Mouse (Mus musculus) limb, embryonic 15.5 days (tissue): ENCODE measurements around the gene Grin2d. TPM values are rescaled to one million over a fixed set of nuclear protein-coding genes. Genes with fewer than 3 reads are reported as not detected.
"Not testable (repeated sequence)": the region's sequence is repeated elsewhere in the genome, so short reads cannot be mapped to it uniquely, and the experiment has no call there.

Experiments used
- ATAC-seq: fragments of 200-750 bp; cut with Nextera tagmentation; 2 replicates; pipeline ENCODE4 v1.8.0; 2017; ENCODE audit warnings: low read depth, moderate TSS enrichment; ENCODE audit not compliant: insufficient number of reproducible peaks, low FRiP score, low TSS enrichment
- H3K27ac ChIP-seq: fragments of 300-500 bp; sonication (generic); 2 replicates; pipeline ENCODE4 v1.5.1; 2015; ENCODE audit warnings: moderate library complexity, mild to moderate bottlenecking, inconsistent platforms
- H3K27me3 ChIP-seq: fragments of 300-500 bp; sonication (generic); 2 replicates; pipeline ENCODE4 v1.6.1; 2015; ENCODE audit warnings: inconsistent platforms
- H3K36me3 ChIP-seq: fragments of 300-500 bp; sonication (generic); 2 replicates; pipeline ENCODE4 v1.6.1; 2015; ENCODE audit warnings: inconsistent platforms
- H3K4me1 ChIP-seq: fragments of 300-500 bp; sonication (generic); 2 replicates; pipeline ENCODE4 v1.6.1; 2015; ENCODE audit warnings: inconsistent platforms
- H3K4me2 ChIP-seq: fragments of 300-500 bp; sonication (generic); 2 replicates; pipeline ENCODE4 v1.6.1; 2015; ENCODE audit warnings: mild to moderate bottlenecking, inconsistent platforms
- H3K4me3 ChIP-seq: fragments of 300-500 bp; sonication (generic); 2 replicates; pipeline ENCODE4 v1.5.1; 2015; ENCODE audit warnings: mild to moderate bottlenecking, inconsistent platforms
- H3K9ac ChIP-seq: fragments of 300-500 bp; sonication (generic); 2 replicates; pipeline ENCODE4 v1.6.1; 2015; ENCODE audit warnings: inconsistent platforms
- H3K9me3 ChIP-seq: fragments of 300-500 bp; sonication (generic); 2 replicates; pipeline ENCODE4 v1.6.1; 2016; ENCODE audit warnings: inconsistent platforms
- WGBS: fragments of 180-500 bp; shearing (Covaris S2); methylation state at CpG from one replicate; pipeline ENCODE4 v1.1.7; 2015; 5-methylcytosine and 5-hydroxymethylcytosine counted together
- polyA plus RNA-seq: library from polyadenylated mRNA; unstranded; fragments of >200 nt; fragmentation: Nextera tagmentation; extraction: Ambion mirVana; gene quantifications from 2 replicates; pipeline ENCODE4 v1.2.1, GENCODE M21; 2015

The Grin2d gene
- polyA plus RNA-seq, result 0.48 and 0.68 TPM in 2 replicates

DNA sequence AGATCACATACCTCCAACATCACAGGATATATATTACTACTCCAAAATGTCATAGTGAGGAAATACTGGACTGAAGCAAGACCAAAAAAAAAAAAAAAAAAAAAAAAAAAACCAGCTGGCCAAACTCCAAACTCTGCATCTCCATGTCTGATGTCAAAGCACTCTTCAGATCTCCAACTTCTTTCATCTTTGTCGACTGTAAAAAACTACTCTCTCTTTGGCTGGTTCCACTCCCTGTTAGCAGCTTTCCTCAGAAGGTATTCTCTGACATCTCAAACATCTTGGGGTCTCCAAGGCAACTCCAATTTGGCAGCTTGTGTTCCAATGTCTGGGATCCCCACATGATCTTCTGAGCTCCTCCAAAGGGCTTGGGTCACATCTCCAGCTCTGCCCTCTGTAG, at the start of gene Grin2d:
Grin2d (minus strand) TSS at position 101 of the 400 bp plus-strand sequence.
- H3K4me2 ChIP-seq, ATAC-seq, H3K4me3 ChIP-seq, H3K9me3 ChIP-seq, H3K27me3 ChIP-seq, H3K9ac ChIP-seq, H3K27ac ChIP-seq: not testable (repeated sequence)
- Histone ChIP-seq H3K4me1 (peaks cover 24% of the 10 kb centered on the region), H3K36me3 (peaks cover 89% of the 10 kb centered on the region)
- WGBS, result 94% methylated on average over 1 of the region's 1 CpGs

DNA sequence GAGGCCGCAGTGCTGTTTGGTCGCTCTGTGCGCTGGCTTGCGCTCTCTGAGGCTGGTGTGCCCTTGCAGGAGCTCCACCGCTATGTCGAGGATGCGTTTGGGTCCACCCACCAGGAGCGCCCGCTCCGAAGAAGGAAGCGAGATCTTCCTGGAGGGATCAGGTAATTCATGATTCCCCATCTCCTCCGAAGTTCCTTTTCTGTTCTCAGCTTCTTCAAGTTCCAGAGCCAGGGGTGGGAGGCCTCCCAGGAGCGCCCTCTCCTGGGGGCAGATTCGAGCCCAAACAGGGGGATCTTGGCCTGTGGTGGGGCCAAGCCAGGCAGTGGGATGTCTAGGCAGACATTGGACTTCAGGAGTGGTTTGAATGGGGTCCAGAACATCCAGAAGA, 46.2 kb upstream of the Grin2d start:
- H3K27ac ChIP-seq, result peak overlapping the region; percentile 95
- no peaks in the 10 kb centered on the region for H3K9me3 ChIP-seq
- H3K36me3 ChIP-seq, result 0 out of 2 replicates have a peak, but pooled peaks cover 3% of the 10 kb centered on the region
- ATAC-seq, result no peak
- WGBS, result 23% methylated on average over 14 of the region's 14 CpGs
- H3K4me1 ChIP-seq, result peaks cover 43% of the 10 kb centered on the region
- H3K4me3 ChIP-seq, result peak overlapping the region; percentile 43
- peak overlapping the region; percentile 67 for H3K4me2 ChIP-seq
- peaks cover 18% of the 10 kb centered on the region for H3K27me3 ChIP-seq
- no peak overlapping the region; the same call in 1 of the 2 replicates for H3K9ac ChIP-seq

- peak within 1 kb of the TSS; percentile 95 for H3K27ac ChIP-seq
- peak within 1 kb of the TSS; percentile 43 for H3K4me3 ChIP-seq
- peak; percentile 36 for ATAC-seq
- no peak within 1 kb of the TSS; the same call in 1 of the 2 replicates for H3K9ac ChIP-seq
- H3K9me3 ChIP-seq, result no peaks in the 10 kb centered on the region
- peak within 1 kb of the TSS; percentile 67 for H3K4me2 ChIP-seq
- H3K36me3 ChIP-seq, result peaks cover 8% of the 10 kb centered on the region; the same call in 1 of the 2 replicates
- peaks cover 47% of the 10 kb centered on the region for H3K4me1 ChIP-seq
- peaks cover 13% of the 10 kb centered on the region for H3K27me3 ChIP-seq
- WGBS, result 10% methylated on average over 24 of the region's 24 CpGs
Observed at GRCm38 (mm10) chr7:45923762-45924428, 45.7 kb upstream of the Grin2d start, which contains the start of gene Ccdc114. TSS of gene Ccdc114 (plus strand) at chr7:45924072.

DNA sequence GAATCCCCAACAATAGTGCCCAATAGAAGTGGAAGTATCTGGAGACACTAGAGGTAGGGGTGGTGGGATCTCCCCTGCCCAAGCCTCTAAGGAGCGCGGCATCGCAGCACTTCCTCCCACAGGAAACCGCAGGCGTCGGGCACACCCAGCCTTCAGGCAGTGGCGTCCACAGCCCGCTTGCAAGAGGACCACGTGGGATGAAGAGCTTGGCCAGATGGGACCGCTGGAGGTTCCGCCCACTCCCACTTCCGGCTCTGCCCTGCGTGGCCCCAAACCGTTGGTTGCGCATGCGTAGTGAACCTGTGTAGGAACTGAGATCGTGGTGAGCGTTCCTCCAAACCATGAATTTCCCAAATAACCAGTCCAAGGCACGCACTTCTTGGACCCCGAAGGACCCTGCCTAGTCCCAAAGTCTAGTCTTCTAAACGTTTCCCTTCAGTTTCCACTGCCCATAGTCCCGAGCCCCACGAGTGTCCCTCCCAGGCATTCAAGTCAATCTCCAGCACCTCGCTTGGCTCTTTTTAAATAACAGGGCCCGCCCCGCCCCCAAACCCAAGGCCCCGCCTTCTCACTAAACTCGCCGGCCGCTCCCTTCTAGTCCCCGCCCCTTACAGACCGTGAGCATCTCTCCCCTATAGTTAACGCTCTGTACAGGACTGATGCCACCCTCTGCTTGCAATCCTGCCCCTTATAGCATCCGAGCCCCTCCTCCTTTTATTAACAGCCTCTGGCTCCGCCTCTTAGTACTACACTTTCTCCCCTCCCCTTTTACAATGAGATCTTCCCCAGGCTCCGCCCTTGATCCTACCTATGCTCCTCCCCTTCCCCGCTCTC, 45.0 kb upstream of the Grin2d start:
- peaks cover 50% of the 10 kb centered on the region for H3K4me1 ChIP-seq
- no peaks in the 10 kb centered on the region for H3K9me3 ChIP-seq
- peak overlapping the region; percentile 43 for H3K4me3 ChIP-seq
- peak overlapping the region; percentile 95 for H3K27ac ChIP-seq
- H3K4me2 ChIP-seq, result peak overlapping the region; percentile 67
- peaks cover 11% of the 10 kb centered on the region for H3K27me3 ChIP-seq
- WGBS, result under 1% methylated on average over 37 of the region's 37 CpGs
- no peak overlapping the region for H3K9ac ChIP-seq
- peaks cover 11% of the 10 kb centered on the region; the same call in 1 of the 2 replicates for H3K36me3 ChIP-seq
- ATAC-seq, result peak; percentile 86

- no peak overlapping the region for H3K9ac ChIP-seq
- H3K27ac ChIP-seq, result peak overlapping the region; percentile 95
- peaks cover 17% of the 10 kb centered on the region for H3K36me3 ChIP-seq
- peak overlapping the region; percentile 43 for H3K4me3 ChIP-seq
- peak overlapping the region; percentile 67 for H3K4me2 ChIP-seq
- no peaks in the 10 kb centered on the region for H3K9me3 ChIP-seq
- H3K27me3 ChIP-seq, result peaks cover 1% of the 10 kb centered on the region; the same call in 1 of the 2 replicates
- peaks cover 61% of the 10 kb centered on the region for H3K4me1 ChIP-seq
- ATAC-seq, result no peak
- 70% methylated on average over 12 of the region's 12 CpGs for WGBS
Observed at GRCm38 (mm10) chr7:45921950-45922600, 43.9 kb upstream of the Grin2d start.

DNA sequence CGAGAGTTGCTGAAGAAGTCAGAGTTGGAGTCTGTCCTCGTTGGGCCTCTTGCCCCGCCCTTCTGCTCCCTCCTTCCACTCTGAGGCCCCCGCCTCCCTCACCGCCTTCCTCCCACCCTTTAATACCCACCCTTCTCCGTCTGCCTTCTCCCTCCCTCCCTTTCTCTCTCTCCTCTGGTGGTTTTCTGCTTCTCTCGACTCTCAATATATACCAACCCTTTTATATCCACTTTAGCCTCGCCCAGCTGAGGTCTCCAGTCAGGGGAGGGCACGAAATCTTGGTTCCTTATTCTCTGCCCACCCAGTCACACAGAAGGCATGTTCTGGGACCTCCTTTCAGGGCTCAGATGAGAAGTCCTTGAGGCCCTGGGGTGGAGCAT, 43.1 kb upstream of the Grin2d start, which contains the start of gene Emp3:
Emp3 (minus strand) TSS at position 163 of the 380 bp plus-strand sequence.
- peak; percentile 27; the same call in 1 of the 2 replicates for ATAC-seq
- Histone ChIP-seq H3K4me1 (peaks cover 69% of the 10 kb centered on the region), H3K4me2 (peak within 1 kb of the TSS; percentile 70), H3K36me3 (peaks cover 17% of the 10 kb centered on the region), H3K9me3 (no peaks in the 10 kb centered on the region), H3K9ac (peak within 1 kb of the TSS; percentile 65), H3K4me3 (peak within 1 kb of the TSS; percentile 60), H3K27ac (peak within 1 kb of the TSS; percentile 95), H3K27me3 (no peaks in the 10 kb centered on the region)
- WGBS, result 8% methylated on average over 9 of the region's 9 CpGs

DNA sequence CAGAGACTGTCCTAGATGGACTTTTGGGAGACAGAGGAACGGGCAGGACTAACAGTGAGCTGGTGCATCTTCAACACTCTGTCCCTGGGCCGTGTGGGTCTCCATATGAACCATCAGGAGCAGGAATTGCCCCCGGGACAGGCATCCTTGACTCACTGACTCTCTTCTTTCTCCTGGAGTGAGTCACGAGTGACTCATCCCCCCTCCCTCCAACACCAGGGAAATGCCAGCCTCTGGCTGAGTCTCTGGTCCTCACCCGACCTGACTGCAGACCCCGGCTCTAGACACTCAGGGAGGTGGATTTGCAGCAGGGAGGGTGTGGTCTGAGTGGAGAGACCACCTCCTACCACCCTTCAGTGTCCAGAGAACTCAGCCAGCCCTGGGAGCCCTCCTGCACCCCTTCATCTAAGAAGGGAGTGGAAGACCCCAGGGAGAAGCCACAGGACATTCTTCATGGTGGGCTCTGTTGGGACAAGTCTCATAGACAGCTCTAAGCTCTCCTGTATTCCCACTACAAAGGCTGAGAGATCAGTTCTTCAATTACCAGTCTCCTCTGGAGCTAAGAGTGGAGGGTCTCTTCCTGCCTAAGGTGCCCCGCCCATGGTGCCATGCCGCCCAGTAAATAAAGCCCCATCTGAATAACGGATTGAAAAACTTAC, 42.5 kb upstream of the Grin2d start:
- WGBS, result 21% methylated on average over 9 of the region's 9 CpGs
- peaks cover 74% of the 10 kb centered on the region for H3K4me1 ChIP-seq
- H3K9ac ChIP-seq, result peak overlapping the region; percentile 65
- H3K4me3 ChIP-seq, result peak overlapping the region; percentile 60
- no peaks in the 10 kb centered on the region for H3K27me3 ChIP-seq
- H3K4me2 ChIP-seq, result peak overlapping the region; percentile 70
- H3K27ac ChIP-seq, result peak overlapping the region; percentile 95
- no peaks in the 10 kb centered on the region for H3K9me3 ChIP-seq
- ATAC-seq, result 0 out of 2 replicates have a peak, but pooled peaks have one; percentile 9
- peaks cover 17% of the 10 kb centered on the region for H3K36me3 ChIP-seq

DNA sequence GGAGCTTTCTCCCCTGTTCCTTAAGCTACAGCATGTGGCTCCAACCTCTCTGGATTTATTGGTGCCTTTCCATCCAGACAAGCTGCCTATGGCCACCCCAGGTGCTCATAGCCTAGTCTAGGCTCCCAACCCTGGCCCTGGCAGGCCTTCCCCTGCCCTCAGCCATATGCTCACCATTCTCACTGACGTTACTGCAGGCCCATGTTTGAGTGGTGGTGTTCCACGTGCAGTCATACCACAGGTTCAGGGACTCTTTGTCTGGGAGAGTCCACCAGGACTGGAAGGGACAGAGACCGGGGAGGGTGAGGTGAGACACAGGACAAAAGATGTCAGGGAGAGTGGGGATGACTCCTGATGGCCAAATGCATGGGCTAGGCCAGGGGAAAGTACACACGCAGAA, 41.6 kb upstream of the Grin2d start:
- WGBS, result 52% methylated on average over 4 of the region's 4 CpGs
- Histone ChIP-seq H3K36me3 (peaks cover 17% of the 10 kb centered on the region), H3K27me3 (no peaks in the 10 kb centered on the region), H3K4me1 (peaks cover 79% of the 10 kb centered on the region), H3K9ac (peak overlapping the region; percentile 65; the same call in 1 of the 2 replicates), H3K27ac (peak overlapping the region; percentile 95), H3K9me3 (no peaks in the 10 kb centered on the region), H3K4me3 (peak overlapping the region; percentile 60), H3K4me2 (peak overlapping the region; percentile 70)
- ATAC-seq, result no peak

- Histone ChIP-seq H3K4me3 (peak overlapping the region; percentile 60), H3K9ac (0 out of 2 replicates have a peak overlapping the region, but pooled peaks have one; percentile 18), H3K27me3 (no peaks in the 10 kb centered on the region), H3K27ac (peak overlapping the region; percentile 95), H3K9me3 (no peaks in the 10 kb centered on the region), H3K4me2 (peak overlapping the region; percentile 70), H3K36me3 (peaks cover 17% of the 10 kb centered on the region), H3K4me1 (peaks cover 80% of the 10 kb centered on the region)
- no peak for ATAC-seq
- WGBS, result 72% methylated on average over 14 of the region's 14 CpGs
Observed at GRCm38 (mm10) chr7:45919083-45919671, 41.0 kb upstream of the Grin2d start.

- Histone ChIP-seq H3K4me3 (no peak overlapping the region), H3K27ac (peak overlapping the region; percentile 94), H3K4me1 (peaks cover 77% of the 10 kb centered on the region), H3K9ac (0 out of 2 replicates have a peak overlapping the region, but pooled peaks have one; percentile 14), H3K27me3 (no peaks in the 10 kb centered on the region), H3K9me3 (no peaks in the 10 kb centered on the region), H3K36me3 (peaks cover 20% of the 10 kb centered on the region), H3K4me2 (peak overlapping the region; percentile 62; the same call in 1 of the 2 replicates)
- no peak for ATAC-seq
- WGBS, result 77% methylated on average over 15 of the region's 15 CpGs
Observed at GRCm38 (mm10) chr7:45917926-45918325, 39.7 kb upstream of the Grin2d start.
